ENCODE assay signal across 8 mouse cellular contexts in the genomic region with DNA sequence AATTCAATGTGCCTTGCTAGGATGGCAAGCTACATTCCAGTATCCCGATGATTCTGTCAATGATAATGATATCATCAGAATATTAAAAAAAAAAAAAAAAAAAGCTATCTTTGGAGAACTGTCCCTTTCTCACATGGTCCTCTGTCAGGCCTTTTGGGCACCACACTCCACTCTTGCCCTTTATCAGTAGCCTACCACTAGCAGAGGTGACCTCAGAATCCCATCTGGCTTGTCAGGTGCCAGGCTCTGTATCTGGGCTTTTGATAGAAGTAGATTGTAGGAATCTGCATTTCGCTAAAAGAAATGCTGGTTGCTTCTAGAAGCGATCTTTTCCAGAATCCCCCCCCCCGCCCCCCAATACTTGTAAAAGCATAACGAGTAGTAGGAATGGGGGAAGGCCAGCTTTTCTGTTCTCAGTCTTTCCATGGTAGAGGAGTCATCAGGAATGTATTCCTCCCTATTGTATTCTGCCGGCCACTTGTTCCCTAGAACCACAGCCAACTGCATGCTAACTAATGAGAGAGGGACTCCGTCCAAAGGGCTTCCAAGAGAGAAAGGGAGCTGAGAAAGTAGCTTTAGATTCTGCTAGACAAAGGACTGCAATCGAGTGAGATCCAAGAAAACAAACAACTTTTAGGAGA.
DNase-seq lines count a peak whose midpoint lies in the region; ATAC-seq and TF ChIP-seq lines count a peak whose summit lies in the region.

No protein-coding gene starts in this region.

- peak overlapping the region; percentile 77 for H3K4me3 ChIP-seq in gastrocnemius, adult 2 months
- peak overlapping the region; percentile 58 for H3K4me3 ChIP-seq in midbrain, embryonic 15.5 days

- DNase-seq in gastrocnemius, adult 2 months = no peak
- DNase-seq in gastrocnemius, adult 18-20 months (ENCODE audit: low spot score) = no peak
- peak; percentile 48 for DNase-seq in embryo, embryonic 11 days
- peak; percentile 42 to 49 for DNase-seq in heart, postnatal 10 days
- DNase-seq in right cerebral cortex, postnatal 36 days (ENCODE audit: low spot score in 2 of 2) = no peak
- DNase-seq in ovary, postnatal 14 days (ENCODE audit: low spot score) = no peak
- DNase-seq in spleen, postnatal 14 days (ENCODE audit: low spot score in 2 of 2) = no peak

- H3K36me3 ChIP-seq in midbrain, embryonic 15.5 days (replicated peaks) = no peaks in the 10 kb centered on the region

- H3K27ac ChIP-seq in gastrocnemius, adult 2 months = peak overlapping the region; percentile 40; the same call in 1 of the 2 replicates
- no peak overlapping the region for H3K27ac ChIP-seq in midbrain, embryonic 15.5 days

- TF ChIP-seq CTCF in gastrocnemius, adult 2 months (IDR thresholded peaks at IDR 0.05) = no peak

- no peak overlapping the region for H3K9ac ChIP-seq in midbrain, embryonic 15.5 days

- ATAC-seq in midbrain, embryonic 15.5 days (replicated peaks) = no peak

- intact Hi-C loops in gastrocnemius, adult 2 months (cut with DNase I) = no loop called here
- intact Hi-C loops in heart, postnatal 10 days (cut with DNase I) = loop anchor here (5.0 kb wide), 1 partner anchor 222 kb away; no protein-coding TSS in a partner anchor

- no peaks in the 10 kb centered on the region for H3K27me3 ChIP-seq in midbrain, embryonic 15.5 days (replicated peaks)

- H3K4me1 ChIP-seq in midbrain, embryonic 15.5 days = peaks cover 23% of the 10 kb centered on the region

- no peaks in the 10 kb centered on the region for H3K9me3 ChIP-seq in midbrain, embryonic 15.5 days

- 11% methylated on average over 8 of the region's 8 CpGs for WGBS in midbrain, embryonic 15.5 days

- peak overlapping the region; percentile 93 for H3K4me2 ChIP-seq in midbrain, embryonic 15.5 days

Comparison
In these comparisons a context has a peak if more than half of its experiments do, and no peak if none do; other contexts are left out.
1. DNase-seq: peak in embryo, embryonic 11 days (single experiment) and heart, postnatal 10 days (2 of 2); none in gastrocnemius, adult 2 months (single experiment), gastrocnemius, adult 18-20 months (single experiment), right cerebral cortex, postnatal 36 days (0 of 2), ovary, postnatal 14 days (single experiment) and spleen, postnatal 14 days (0 of 2).